Mouse (Mus musculus): ENCODE results near the gene Tspoap1. TPM values are rescaled to one million over a fixed set of nuclear protein-coding genes. Genes with fewer than 3 reads are reported as not detected.
A peak's percentile ranks its signal among the peaks of the same experiment; 100 is the strongest.

The Tspoap1 gene
- polyA plus RNA-seq (2016; fragmentation: Nextera tagmentation; extraction: Ambion mirVana) = 5.9 and 6.2 TPM in 2 replicates

DNA sequence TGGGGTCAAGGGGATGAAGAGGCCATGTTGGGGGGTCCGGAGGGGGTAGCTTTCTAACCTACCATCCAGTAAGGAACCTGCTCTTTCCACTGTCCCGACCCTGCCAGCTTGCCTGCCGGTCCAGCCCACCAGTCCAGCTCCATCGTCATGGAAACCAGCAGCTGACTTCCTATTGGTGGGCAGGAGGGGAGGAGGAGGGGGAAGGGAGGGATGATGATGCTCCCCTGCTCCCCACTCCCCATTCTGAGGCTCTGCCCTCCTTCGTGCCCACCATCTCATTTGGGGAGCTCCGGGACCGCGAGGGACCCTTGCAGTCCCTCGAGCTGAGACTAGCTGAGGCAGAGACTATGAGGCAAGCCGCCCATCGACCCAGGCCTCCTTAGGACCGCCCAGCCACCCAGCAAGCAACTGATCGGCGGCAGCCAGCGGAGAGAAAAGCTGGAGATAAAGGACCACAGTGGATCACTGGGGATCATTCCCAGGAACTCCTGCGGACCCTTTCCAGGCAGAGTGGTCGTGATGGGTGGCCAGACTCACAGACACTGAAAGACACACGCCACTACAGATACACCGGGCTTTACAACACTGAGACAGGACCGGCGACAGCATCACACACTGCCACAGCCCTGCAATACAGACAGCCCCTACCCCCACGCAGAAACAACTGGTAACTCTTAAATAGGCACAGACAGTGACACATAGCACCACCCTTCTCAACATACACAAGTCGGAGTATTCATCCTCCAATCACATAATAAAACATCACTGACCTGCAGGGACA, at the start of gene Tspoap1:
Gene Tspoap1, plus strand, starts transcription at position 241 of the 781 bp plus-strand sequence.
- Histone ChIP-seq H3K9me3 (replicated peaks) (no peaks in the 10 kb centered on the region), H3K27ac (peak within 1 kb of the TSS; percentile 64), H3K36me3 (peaks cover 25% of the 10 kb centered on the region), H3K4me1 (peaks cover 67% of the 10 kb centered on the region), H3K9ac (no peak within 1 kb of the TSS), H3K4me2 (no peak within 1 kb of the TSS), H3K27me3 (replicated peaks) (peaks cover 54% of the 10 kb centered on the region), H3K4me3 (peak within 1 kb of the TSS; percentile 7; the same call in 1 of the 2 replicates)
- 8% methylated on average over 23 of the region's 23 CpGs for WGBS (ENCODE audit: insufficient replicate concordance)
- ATAC-seq = 0 out of 2 replicates have a peak, but pooled peaks have one; percentile 8

GRCm38 (mm10) chr11:87712188-87712587, 48.2 kb upstream of the Tspoap1 start:
- peak overlapping the region; percentile 25 for H3K9ac ChIP-seq
- no peaks in the 10 kb centered on the region for H3K36me3 ChIP-seq
- no peaks in the 10 kb centered on the region for H3K27me3 ChIP-seq (replicated peaks)
- H3K4me3 ChIP-seq = no peak overlapping the region
- peak; percentile 53 for ATAC-seq
- peak overlapping the region; percentile 25; the same call in 1 of the 2 replicates for H3K27ac ChIP-seq
- peak overlapping the region; percentile 26 for H3K4me2 ChIP-seq
- H3K4me1 ChIP-seq = peaks cover 79% of the 10 kb centered on the region
- WGBS (ENCODE audit: insufficient replicate concordance) = 19% methylated on average over 4 of the region's 4 CpGs
- no peaks in the 10 kb centered on the region for H3K9me3 ChIP-seq (replicated peaks)

DNA sequence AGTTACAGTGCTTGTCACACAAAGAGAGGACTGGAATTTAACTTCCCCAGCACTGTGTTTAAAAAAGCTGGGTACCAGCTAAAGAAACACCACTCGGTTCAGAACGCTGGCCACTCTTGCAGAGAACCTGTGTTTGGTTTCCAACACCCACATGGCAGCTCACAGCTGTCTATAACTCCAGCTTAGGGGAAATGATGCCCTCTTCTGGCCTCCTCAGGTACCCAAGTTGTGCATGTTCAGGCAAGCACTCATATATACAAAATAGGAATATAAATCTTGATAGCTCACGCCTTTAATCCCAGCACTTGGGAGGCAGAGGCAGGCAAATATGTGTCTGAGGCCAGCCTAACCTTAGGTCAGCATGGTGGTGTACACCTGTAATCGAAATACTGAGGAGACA, 44.3 kb upstream of the Tspoap1 start:
- no peak overlapping the region for H3K4me3 ChIP-seq
- H3K36me3 ChIP-seq = peaks cover 10% of the 10 kb centered on the region
- WGBS (ENCODE audit: insufficient replicate concordance) = 80% methylated on average over 4 of the region's 4 CpGs

DNA sequence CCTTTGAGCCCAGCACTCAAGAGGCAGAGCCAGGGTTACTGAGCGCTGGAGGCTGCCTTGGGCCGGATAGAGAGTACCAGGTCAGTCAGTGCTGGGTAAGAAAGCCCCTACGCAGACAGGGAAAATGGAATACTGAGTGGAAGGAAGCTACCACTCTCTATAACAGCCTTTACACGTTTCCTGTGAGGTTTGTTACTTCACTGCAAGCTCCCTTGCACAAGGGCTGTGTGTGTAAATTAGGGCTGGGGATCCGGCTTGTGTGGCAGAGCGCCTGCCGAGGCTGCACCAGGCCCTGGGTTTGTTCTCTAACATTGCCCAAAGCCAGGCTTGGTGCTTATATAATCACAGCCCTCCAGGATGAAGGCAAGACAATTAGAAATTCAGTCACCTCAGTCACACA, 40.8 kb upstream of the Tspoap1 start:
- Histone ChIP-seq H3K4me1 (peaks cover 43% of the 10 kb centered on the region), H3K9me3 (replicated peaks) (no peaks in the 10 kb centered on the region), H3K4me3 (no peak overlapping the region), H3K36me3 (peaks cover 13% of the 10 kb centered on the region), H3K27ac (peak overlapping the region; percentile 1; the same call in 1 of the 2 replicates), H3K4me2 (no peak overlapping the region), H3K9ac (no peak overlapping the region), H3K27me3 (replicated peaks) (no peaks in the 10 kb centered on the region)
- WGBS (ENCODE audit: insufficient replicate concordance) = 71% methylated on average over 7 of the region's 7 CpGs
- ATAC-seq = no peak

More for the DNA sequence above, 44.3 kb upstream of the Tspoap1 start:
- no peak overlapping the region for H3K9ac ChIP-seq
- no peaks in the 10 kb centered on the region for H3K9me3 ChIP-seq (replicated peaks)
- no peaks in the 10 kb centered on the region for H3K27me3 ChIP-seq (replicated peaks)
- no peak for ATAC-seq
- peaks cover 59% of the 10 kb centered on the region for H3K4me1 ChIP-seq
- H3K4me2 ChIP-seq = no peak overlapping the region
- no peak overlapping the region for H3K27ac ChIP-seq

GRCm38 (mm10) chr11:87720324-87720723, 40.0 kb upstream of the Tspoap1 start:
- peak overlapping the region; percentile 39; the same call in 1 of the 2 replicates for H3K27ac ChIP-seq
- no peak for ATAC-seq
- H3K27me3 ChIP-seq (replicated peaks) = no peaks in the 10 kb centered on the region
- no peak overlapping the region for H3K9ac ChIP-seq
- 65% methylated on average over 9 of the region's 9 CpGs for WGBS (ENCODE audit: insufficient replicate concordance)
- peaks cover 50% of the 10 kb centered on the region for H3K4me1 ChIP-seq
- peaks cover 13% of the 10 kb centered on the region for H3K36me3 ChIP-seq
- no peaks in the 10 kb centered on the region for H3K9me3 ChIP-seq (replicated peaks)
- H3K4me2 ChIP-seq = no peak overlapping the region
- no peak overlapping the region for H3K4me3 ChIP-seq

DNA sequence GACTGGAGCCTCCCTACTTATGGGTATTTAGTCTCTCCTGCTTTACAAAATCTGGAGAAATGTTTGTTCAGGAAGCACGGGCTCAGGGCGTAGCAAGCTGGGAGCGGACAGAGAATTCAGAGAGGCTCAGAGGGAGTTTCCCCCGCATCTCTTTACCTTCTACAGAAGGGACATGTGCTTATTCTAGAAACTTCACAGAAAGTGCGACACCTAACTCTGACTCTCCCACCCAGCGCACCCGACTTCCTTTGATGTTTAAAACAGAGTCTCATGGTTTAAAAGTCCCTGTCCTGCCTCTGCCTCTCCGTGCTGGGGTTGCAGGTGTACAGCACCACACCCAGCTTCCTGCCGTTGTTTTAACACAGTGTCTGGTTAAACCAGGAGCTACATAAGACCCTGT, 39.5 kb upstream of the Tspoap1 start:
- Histone ChIP-seq H3K4me1 (peaks cover 52% of the 10 kb centered on the region), H3K27me3 (replicated peaks) (no peaks in the 10 kb centered on the region), H3K4me3 (no peak overlapping the region), H3K9me3 (replicated peaks) (no peaks in the 10 kb centered on the region), H3K27ac (peak overlapping the region; percentile 39; the same call in 1 of the 2 replicates), H3K36me3 (peaks cover 13% of the 10 kb centered on the region), H3K9ac (no peak overlapping the region), H3K4me2 (no peak overlapping the region)
- no peak for ATAC-seq
- WGBS (ENCODE audit: insufficient replicate concordance) = 74% methylated on average over 9 of the region's 9 CpGs

DNA sequence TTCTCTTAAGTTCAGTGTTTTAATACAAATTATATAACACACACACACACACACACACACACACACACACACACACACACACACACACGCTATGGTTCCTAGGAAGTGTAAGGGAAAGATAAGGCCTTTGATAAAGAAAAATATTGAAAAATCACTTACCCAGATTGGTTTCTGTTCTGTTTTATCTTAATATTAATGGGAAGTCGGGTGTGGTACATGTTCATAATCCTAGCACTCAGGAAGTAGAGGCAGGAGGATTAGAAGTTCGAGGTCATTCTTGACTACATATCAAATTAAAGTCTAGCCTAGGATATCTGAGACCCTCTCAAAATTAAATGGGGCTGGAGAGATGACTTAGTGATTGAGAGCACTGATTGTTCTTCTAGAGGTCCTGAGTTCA, 38.2 kb upstream of the Tspoap1 start:
- Histone ChIP-seq H3K36me3 (peaks cover 13% of the 10 kb centered on the region), H3K9ac (no peak overlapping the region), H3K4me3 (no peak overlapping the region), H3K4me2 (no peak overlapping the region), H3K9me3 (replicated peaks) (no peaks in the 10 kb centered on the region), H3K27ac (no peak overlapping the region), H3K4me1 (peaks cover 61% of the 10 kb centered on the region), H3K27me3 (replicated peaks) (no peaks in the 10 kb centered on the region)
- no peak for ATAC-seq
- WGBS (ENCODE audit: insufficient replicate concordance) = 49% methylated on average over 3 of the region's 3 CpGs

DNA sequence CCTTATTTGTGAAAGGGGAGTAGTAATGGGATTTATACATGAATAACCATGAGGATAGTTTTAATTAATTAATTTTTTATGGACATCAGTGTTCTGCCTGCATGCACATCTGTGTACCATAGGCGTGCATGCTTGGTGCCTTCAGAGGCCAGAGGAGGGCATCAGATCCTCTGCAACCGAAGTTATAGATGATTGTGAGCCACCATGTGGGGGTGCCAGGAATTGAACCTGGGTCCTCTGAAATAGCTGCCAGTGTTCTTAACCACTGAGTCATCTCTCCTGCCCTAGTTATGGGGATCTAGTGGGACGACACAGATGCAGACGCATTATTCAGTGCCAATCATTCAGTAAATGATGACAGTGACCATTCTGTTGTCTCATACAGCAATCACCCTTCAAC, 37.5 kb upstream of the Tspoap1 start:
- ATAC-seq = no peak
- Histone ChIP-seq H3K4me2 (no peak overlapping the region), H3K9ac (no peak overlapping the region), H3K4me3 (no peak overlapping the region), H3K9me3 (replicated peaks) (no peaks in the 10 kb centered on the region), H3K27me3 (replicated peaks) (no peaks in the 10 kb centered on the region), H3K27ac (no peak overlapping the region), H3K4me1 (peaks cover 68% of the 10 kb centered on the region), H3K36me3 (peaks cover 13% of the 10 kb centered on the region)
- 91% methylated on average over 4 of the region's 4 CpGs for WGBS (ENCODE audit: insufficient replicate concordance)

GRCm38 (mm10) chr11:87725515-87725914, 34.8 kb upstream of the Tspoap1 start:
- H3K36me3 ChIP-seq = 0 out of 2 replicates have a peak, but pooled peaks cover 6% of the 10 kb centered on the region
- peak overlapping the region; percentile 88 for H3K9ac ChIP-seq
- H3K27me3 ChIP-seq (replicated peaks) = no peaks in the 10 kb centered on the region
- peak overlapping the region; percentile 50 for H3K4me3 ChIP-seq
- peak overlapping the region; percentile 100 for H3K27ac ChIP-seq
- no peaks in the 10 kb centered on the region for H3K9me3 ChIP-seq (replicated peaks)
- no peak for ATAC-seq
- peak overlapping the region; percentile 82 for H3K4me2 ChIP-seq
- peaks cover 80% of the 10 kb centered on the region for H3K4me1 ChIP-seq

DNA sequence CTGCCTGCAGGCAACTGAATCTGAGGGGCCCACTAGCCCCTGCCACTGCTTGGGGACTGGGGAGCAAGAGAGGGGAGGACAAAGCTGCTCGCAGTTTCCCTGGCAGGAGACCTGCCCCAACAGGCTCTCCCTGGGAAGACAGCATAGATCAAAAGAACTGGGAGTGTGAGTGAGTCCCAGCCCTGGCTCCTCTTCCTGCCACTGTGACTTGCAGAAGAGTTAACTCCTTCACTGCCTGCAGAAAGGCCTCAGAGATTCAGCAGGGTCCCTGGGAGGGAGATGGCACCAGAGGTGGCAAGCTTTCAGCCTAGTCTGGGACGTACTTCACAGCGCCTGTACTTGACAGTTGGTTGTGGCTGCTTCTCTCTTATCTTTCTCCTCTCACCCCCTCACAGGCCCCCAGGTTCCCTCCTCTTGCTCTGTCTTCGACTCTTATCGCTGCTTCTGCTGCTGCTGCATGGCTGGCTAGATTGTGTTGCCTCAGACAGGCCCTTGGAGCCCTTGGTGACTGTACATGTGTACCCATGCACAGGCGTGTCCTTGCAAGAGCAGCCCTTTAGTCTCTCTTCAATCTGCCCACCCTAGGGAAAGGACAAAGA, 34.3 kb upstream of the Tspoap1 start:
- Histone ChIP-seq H3K27me3 (replicated peaks) (no peaks in the 10 kb centered on the region), H3K9ac (peak overlapping the region; percentile 88), H3K9me3 (replicated peaks) (no peaks in the 10 kb centered on the region), H3K4me1 (peaks cover 80% of the 10 kb centered on the region), H3K27ac (peak overlapping the region; percentile 100), H3K36me3 (peaks cover 8% of the 10 kb centered on the region), H3K4me3 (peak overlapping the region; percentile 50), H3K4me2 (peak overlapping the region; percentile 82)
- peak; percentile 95 for ATAC-seq
- WGBS (ENCODE audit: insufficient replicate concordance) = 3% methylated on average over 6 of the region's 6 CpGs

DNA sequence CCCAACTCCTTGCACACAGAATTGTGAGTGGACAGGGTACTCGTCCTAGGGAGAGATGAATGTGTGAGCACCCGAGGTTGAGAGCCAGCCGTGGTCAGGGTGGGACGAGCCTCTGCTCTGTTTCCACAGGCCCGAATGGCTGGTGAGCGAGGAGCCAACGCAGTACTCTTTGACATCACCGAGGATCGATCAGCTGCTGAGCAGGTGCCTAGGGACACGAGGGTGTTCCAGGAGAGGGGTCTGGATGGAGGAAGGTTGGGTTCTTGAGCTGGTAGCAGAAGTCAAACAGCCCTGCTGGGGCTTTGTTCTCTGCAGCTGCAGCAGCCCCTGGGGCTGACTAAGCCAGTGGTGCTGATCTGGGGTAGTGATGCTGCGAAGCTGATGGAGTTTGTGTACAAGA, 33.3 kb upstream of the Tspoap1 start:
- H3K9me3 ChIP-seq (replicated peaks) = no peaks in the 10 kb centered on the region
- no peaks in the 10 kb centered on the region for H3K27me3 ChIP-seq (replicated peaks)
- peak overlapping the region; percentile 88 for H3K9ac ChIP-seq
- H3K36me3 ChIP-seq = peaks cover 18% of the 10 kb centered on the region
- H3K27ac ChIP-seq = peak overlapping the region; percentile 100
- peak overlapping the region; percentile 82 for H3K4me2 ChIP-seq
- WGBS (ENCODE audit: insufficient replicate concordance) = 52% methylated on average over 11 of the region's 11 CpGs
- peak overlapping the region; percentile 50 for H3K4me3 ChIP-seq
- peaks cover 89% of the 10 kb centered on the region for H3K4me1 ChIP-seq
- ATAC-seq = no peak

GRCm38 (mm10) chr11:87727471-87727870, 32.9 kb upstream of the Tspoap1 start:
- peak overlapping the region; percentile 82 for H3K4me2 ChIP-seq
- no peaks in the 10 kb centered on the region for H3K9me3 ChIP-seq (replicated peaks)
- H3K9ac ChIP-seq = peak overlapping the region; percentile 88
- WGBS (ENCODE audit: insufficient replicate concordance) = 27% methylated on average over 4 of the region's 4 CpGs
- H3K36me3 ChIP-seq = peaks cover 21% of the 10 kb centered on the region
- peak overlapping the region; percentile 100 for H3K27ac ChIP-seq
- ATAC-seq = no peak
- no peak overlapping the region for H3K4me3 ChIP-seq
- peaks cover 93% of the 10 kb centered on the region for H3K4me1 ChIP-seq
- H3K27me3 ChIP-seq (replicated peaks) = no peaks in the 10 kb centered on the region

Measured in liver, embryonic 12.5 days (tissue).